Mouse (Mus musculus) monocyte, adult 5-6 weeks (primary cell): ENCODE results near the gene Nlrc5. TPM values are rescaled to one million over a fixed set of nuclear protein-coding genes. Genes with fewer than 3 reads are reported as not detected.

Experiments
- total RNA-seq: library from RNA; stranded (forward); fragments of 200-1000, 200-491, 200-594 nt; gene quantifications from 3 replicates; pipeline ENCODE4 v1.2.3, GENCODE M21; 2017

Gene Nlrc5
- total RNA-seq, 1 experiment from 2014 or later: 77.4 TPM

Other genes with a start within 250 kb of the Nlrc5 start
- 11.8 to 21.1 TPM (median 12.5 TPM) in 3 replicates for gene Nup93, start 219.8 kb upstream of the Nlrc5 start, total RNA-seq
- gene Slc12a3, start 105.2 kb upstream of the Nlrc5 start, total RNA-seq: 0.49 to 1.2 TPM in 2 of 3 replicates, not detected in the other
- 155 to 165 TPM (median 163 TPM) in 3 replicates for gene Herpud1, start 47.9 kb upstream of the Nlrc5 start, total RNA-seq
- gene Cpne2, start 98.6 kb downstream of the Nlrc5 start, total RNA-seq: 6.0 to 7.8 TPM (median 6.9 TPM) in 3 replicates
- 28.6 to 43.8 TPM (median 33.3 TPM) in 3 replicates for gene Rspry1, start 167.6 kb downstream of the Nlrc5 start, total RNA-seq
- gene Fam192a, start 167.6 kb downstream of the Nlrc5 start, total RNA-seq: 77.7 to 137 TPM (median 127 TPM) in 3 replicates
- 40.4 to 122 TPM (median 48.4 TPM) in 3 replicates for gene Arl2bp, start 232.2 kb downstream of the Nlrc5 start, total RNA-seq